Mouse (Mus musculus) left cerebral cortex, adult 2 months (tissue): Measurements from ENCODE around the gene Atg4c. TPM values are rescaled to one million over a fixed set of nuclear protein-coding genes. Genes with fewer than 3 reads are reported as not detected.

Experiments
- DNase-seq, 2 experiments: peaks; one replicate each; pipeline ENCODE4 v3.0.0; 2021 to 2022; ENCODE audit warnings: low spot score in 2 of 2, mixed read lengths in 1 of 2; ENCODE audit errors: extremely low spot score in 1 of 2
- H3K27ac ChIP-seq: fragments of 200-600 bp; 2 replicates; pipeline ENCODE4 v1.8.1; 2022
- H3K4me3 ChIP-seq: fragments of 200-600 bp; 2 replicates; pipeline ENCODE4 v1.8.1; 2022
- CTCF ChIP-seq: fragments of 200-600 bp; IDR thresholded peaks from 2 replicates; pipeline ENCODE4 v1.8.1; 2022; ENCODE audit warnings: antibody characterized with exemption, mild to moderate bottlenecking, moderate library complexity
- intact Hi-C: fragments of 180-260 bp; cut with DNase I; formaldehyde crosslinking; loops from one replicate; pipeline ENCODE4 v1.15.1; 2025
- total RNA-seq, 2 experiments: library from RNA; stranded (reverse); gene quantifications; 2 replicates each; pipeline ENCODE4 v1.2.3; 2021

Atg4c gene
- total RNA-seq, 2 experiments from 2014 or later = 44.8 to 46.8 TPM

DNA sequence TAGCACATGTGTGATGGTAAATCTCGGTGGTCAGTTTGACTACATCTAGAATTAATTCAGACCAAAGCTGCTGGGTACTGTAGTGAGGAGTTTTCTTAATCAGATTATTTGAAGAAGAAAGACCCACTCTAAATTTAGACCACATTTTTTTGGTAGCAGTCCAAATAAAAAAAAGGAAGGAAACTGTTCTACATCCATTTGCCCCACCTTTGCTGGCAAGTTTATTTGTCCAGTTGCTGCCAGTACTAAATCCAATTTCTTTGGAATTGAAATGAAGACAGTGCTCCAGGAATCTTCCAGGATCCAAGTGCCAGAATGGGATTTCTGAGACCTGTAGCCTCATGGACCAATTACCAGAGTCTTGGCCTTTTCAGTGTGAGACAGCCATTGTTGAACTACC, 1.1 kb upstream of the Atg4c start:
- no peak overlapping the region for H3K4me3 ChIP-seq
- DNase-seq = no peak
- no peak overlapping the region for H3K27ac ChIP-seq
- TF ChIP-seq CTCF = no peak
- intact Hi-C loops = loop anchor here (5.0 kb wide), 1 partner anchor 270 kb away; the partner anchor contains the start of gene Usp1

GRCm38 (mm10) chr4:99193214-99193613, 520 bp upstream of the Atg4c start:
- TF ChIP-seq CTCF = no peak; the same call in none of the 2 replicates
- DNase-seq = no peak
- Histone ChIP-seq H3K27ac (peak overlapping the region; percentile 97), H3K4me3 (peak overlapping the region; percentile 85)
- intact Hi-C loops = loop anchor here (5.0 kb wide), 1 partner anchor 271 kb away; the partner anchor contains the start of gene Usp1

GRCm38 (mm10) chr4:99194826-99195225, 1.1 kb downstream of the Atg4c start:
- H3K27ac ChIP-seq = peak overlapping the region; percentile 29; the same call in 1 of the 2 replicates
- intact Hi-C loops = loop anchor here (5.0 kb wide), 1 partner anchor 273 kb away; the partner anchor contains the start of gene Usp1
- DNase-seq = no peak
- no peak for TF ChIP-seq CTCF
- peak overlapping the region; percentile 85 for H3K4me3 ChIP-seq

GRCm38 (mm10) chr4:99198721-99199120, 5.0 kb downstream of the Atg4c start:
- H3K4me3 ChIP-seq = no peak overlapping the region
- DNase-seq = no peak
- H3K27ac ChIP-seq = no peak overlapping the region
- no peak for TF ChIP-seq CTCF
- intact Hi-C loops = no loop called here

DNA sequence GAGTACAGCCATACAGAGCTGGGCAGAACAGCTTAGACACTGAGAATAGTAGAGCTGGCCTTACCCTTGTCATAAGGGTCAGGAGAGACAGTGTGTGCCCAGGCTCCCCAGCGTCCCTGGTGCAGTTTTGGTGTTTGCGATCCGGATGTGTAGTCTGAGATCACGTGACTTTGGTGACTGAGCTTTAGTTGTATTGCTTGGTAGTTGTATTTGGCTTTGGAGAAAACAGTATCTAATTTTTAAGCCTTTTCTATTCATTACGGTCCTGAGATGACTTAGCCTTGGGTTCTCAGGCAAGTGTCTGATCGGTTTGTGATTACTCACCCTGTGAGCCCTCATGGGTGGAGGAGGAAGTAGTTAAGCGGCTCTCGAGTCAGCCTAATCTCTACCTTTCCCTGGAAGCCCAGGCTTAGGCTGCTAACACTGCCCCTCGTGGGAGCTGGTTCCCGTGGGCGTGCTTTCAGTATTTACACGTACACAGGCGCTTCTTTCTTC, 6.1 kb downstream of the Atg4c start:
- intact Hi-C loops = no loop called here
- Histone ChIP-seq H3K27ac (peak overlapping the region; percentile 70), H3K4me3 (peak overlapping the region; percentile 7; the same call in 1 of the 2 replicates)
- DNase-seq = no peak
- TF ChIP-seq CTCF = no peak

- TF ChIP-seq CTCF = no peak
- DNase-seq = no peak
- peak overlapping the region; percentile 70 for H3K27ac ChIP-seq
Observed at GRCm38 (mm10) chr4:99200383-99201136, 6.8 kb downstream of the Atg4c start.

GRCm38 (mm10) chr4:99205773-99206172, 12.0 kb downstream of the Atg4c start:
- no peak overlapping the region; the same call in 1 of the 2 replicates for H3K27ac ChIP-seq
- DNase-seq = no peak
- no peak for TF ChIP-seq CTCF
- no peak overlapping the region for H3K4me3 ChIP-seq
- intact Hi-C loops = no loop called here

More at GRCm38 (mm10) chr4:99200383-99201136, 6.8 kb downstream of the Atg4c start:
- H3K4me3 ChIP-seq = peak overlapping the region; percentile 7; the same call in 1 of the 2 replicates
- intact Hi-C loops = no loop called here

DNA sequence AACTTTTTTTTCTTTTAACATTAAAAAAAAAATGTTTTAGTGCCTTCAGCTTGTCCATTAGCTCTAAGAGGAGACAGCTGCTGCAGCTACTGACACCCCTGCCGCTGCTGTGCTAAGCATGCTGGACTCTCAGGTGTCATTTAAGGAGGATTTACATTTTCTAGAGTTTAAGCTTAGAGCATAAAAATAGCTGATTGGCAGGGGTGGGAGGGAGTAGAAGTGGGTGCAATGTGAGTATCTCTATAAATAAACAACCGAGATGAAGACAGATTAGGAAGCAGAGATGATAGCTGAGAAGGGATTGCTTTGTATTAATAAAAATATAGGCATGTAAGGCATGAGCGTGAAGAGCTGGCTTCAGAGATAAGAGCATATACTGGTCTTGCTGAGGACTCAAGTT, 12.6 kb downstream of the Atg4c start:
- peak overlapping the region; percentile 51; the same call in 1 of the 2 replicates for H3K27ac ChIP-seq
- intact Hi-C loops = no loop called here
- H3K4me3 ChIP-seq = no peak overlapping the region
- no peak for DNase-seq
- no peak for TF ChIP-seq CTCF

- H3K4me3 ChIP-seq = no peak overlapping the region
- intact Hi-C loops = no loop called here
- no peak overlapping the region for H3K27ac ChIP-seq
- TF ChIP-seq CTCF = no peak
- no peak for DNase-seq
Observed at GRCm38 (mm10) chr4:99210087-99210486, 16.4 kb downstream of the Atg4c start.

GRCm38 (mm10) chr4:99211606-99212005, 17.9 kb downstream of the Atg4c start:
- no peak for TF ChIP-seq CTCF
- intact Hi-C loops = no loop called here
- no peak for DNase-seq
- Histone ChIP-seq H3K27ac (no peak overlapping the region), H3K4me3 (no peak overlapping the region)

DNA sequence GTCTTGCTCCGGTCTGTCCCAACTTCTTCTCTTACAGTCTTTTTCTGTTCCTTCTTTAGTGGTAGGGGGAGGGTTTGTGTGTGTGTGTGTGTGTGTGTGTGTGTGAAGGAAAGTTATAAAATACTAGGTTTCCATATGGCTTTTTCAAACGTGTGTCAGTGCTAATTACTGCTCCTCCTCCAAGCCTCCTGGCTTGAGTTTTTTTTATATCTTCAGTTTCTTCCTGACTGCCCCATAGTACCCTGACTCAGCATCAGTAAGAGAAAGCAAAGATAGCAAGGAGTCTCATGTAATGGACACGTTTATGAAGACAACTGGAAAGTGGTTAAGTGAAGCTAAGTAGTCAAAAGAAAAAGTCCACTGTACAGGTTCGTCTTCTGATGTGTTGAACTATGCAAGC, 19.4 kb downstream of the Atg4c start:
- intact Hi-C loops = no loop called here
- no peak for TF ChIP-seq CTCF
- Histone ChIP-seq H3K27ac (peak overlapping the region; percentile 37), H3K4me3 (no peak overlapping the region)
- DNase-seq = no peak

DNA sequence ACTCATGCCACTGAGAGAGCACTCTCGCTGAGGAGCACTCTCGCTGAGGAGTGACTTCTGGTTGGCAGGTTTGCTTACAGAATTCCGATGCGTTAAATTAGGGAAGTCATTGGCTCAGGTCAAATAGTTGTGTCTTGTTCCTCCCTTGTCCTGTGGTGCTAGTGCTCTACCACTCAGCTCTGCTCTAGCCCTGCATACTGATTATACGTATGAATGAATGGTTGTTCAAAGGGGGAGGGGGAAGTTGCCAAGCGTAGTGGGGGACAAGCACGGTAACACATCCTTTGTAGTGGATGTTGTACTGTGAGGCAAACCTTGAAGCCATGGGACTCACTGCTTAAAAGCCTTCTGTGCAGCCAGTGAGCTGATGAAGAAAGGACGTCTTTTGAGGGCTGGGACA, 28.5 kb downstream of the Atg4c start:
- intact Hi-C loops = no loop called here
- no peak for TF ChIP-seq CTCF
- H3K27ac ChIP-seq = no peak overlapping the region
- no peak overlapping the region for H3K4me3 ChIP-seq
- DNase-seq = no peak
